Mouse (Mus musculus) stomach, postnatal 0 days (tissue): ENCODE data around the gene She.

Experiments used
- CTCF ChIP-seq: IDR thresholded peaks from 2 replicates; pipeline ENCODE4 v1.5.1; 2016; ENCODE audit warnings: antibody characterized with exemption, low read depth, mild to moderate bottlenecking, moderate library complexity
- EP300 ChIP-seq: optimal IDR thresholded peaks from 2 replicates; pipeline ENCODE3; 2016; ENCODE audit warnings: antibody characterized with exemption

DNA sequence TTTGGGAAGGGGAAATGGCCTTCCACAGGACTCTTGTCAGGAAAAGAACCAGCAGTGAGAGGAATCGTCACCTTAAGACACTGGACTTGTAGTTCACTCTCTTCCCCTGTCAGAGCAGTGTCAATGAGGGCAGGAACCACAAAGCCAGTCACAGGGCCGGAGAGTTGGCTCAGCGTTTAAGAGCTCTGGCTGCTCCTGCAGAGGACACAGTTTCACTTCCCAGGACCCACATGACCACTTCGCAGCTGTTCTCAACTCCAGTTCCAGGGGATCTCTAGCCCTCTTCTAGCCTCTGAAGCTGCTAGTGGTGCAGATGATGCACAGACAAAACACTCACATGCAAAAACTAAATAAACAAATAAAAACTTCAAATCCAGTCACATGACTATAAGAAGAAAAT is 34.8 kb upstream of the She start:
- TF ChIP-seq CTCF (no peak), EP300 (no peak)
